Mouse (Mus musculus) neutrophil, adult 83 days (primary cell): ENCODE measurements around the gene Olfr1451. TPM values are rescaled to one million over a fixed set of nuclear protein-coding genes. Genes with fewer than 3 reads are reported as not detected.

Experiments used
- total RNA-seq, 2 experiments: library from RNA; stranded (reverse); gene quantifications; one replicate each; pipeline ENCODE4 v1.2.4; 2023

Olfr1451 gene
- total RNA-seq: not detected

GRCm38 (mm10) chr19:12994714-12995113 lies at the start of gene Olfr1451:
TSS of gene Olfr1451 (plus strand) at chr19:12995014.

GRCm38 (mm10) chr19:12949958-12950357 lies 44.9 kb upstream of the Olfr1451 start, which contains the start of gene Olfr1450:
TSS of gene Olfr1450 (plus strand) at chr19:12950258.

GRCm38 (mm10) chr19:13028227-13028626 lies 33.4 kb downstream of the Olfr1451 start, which contains the start of gene Olfr1453:
TSS of gene Olfr1453 (minus strand) at chr19:13028327.

Other genes starting within 250 kb of the Olfr1451 start
- 1 to 10 TPM; 1.3 to 1.9 TPM for gene Cntf, start 229.4 kb upstream of the Olfr1451 start, total RNA-seq
- 10 to 100 TPM; 44.8 to 46.9 TPM for gene Zfp91, start 198.9 kb upstream of the Olfr1451 start, total RNA-seq
- gene Lpxn, start 198.8 kb upstream of the Olfr1451 start, total RNA-seq: 1 to 10 TPM; 7.3 to 8.4 TPM
- not detected for gene Gm5244, start 148.3 kb upstream of the Olfr1451 start, total RNA-seq
- not detected for gene Olfr1444, start 137.7 kb upstream of the Olfr1451 start, total RNA-seq
- not detected for gene Olfr1445, start 111.2 kb upstream of the Olfr1451 start, total RNA-seq
- not detected for gene Olfr1446, start 101.5 kb upstream of the Olfr1451 start, total RNA-seq
- gene Olfr1447, start 91.3 kb upstream of the Olfr1451 start, total RNA-seq: not detected
- gene Olfr1448, start 70.6 kb upstream of the Olfr1451 start, total RNA-seq: not detected
- not detected for gene Olfr1449, start 64.2 kb upstream of the Olfr1451 start, total RNA-seq
- not detected for gene Olfr1450, start 44.8 kb upstream of the Olfr1451 start, total RNA-seq
- not detected for gene Olfr1453, start 33.3 kb downstream of the Olfr1451 start, total RNA-seq
- gene Olfr1454, start 65.6 kb downstream of the Olfr1451 start, total RNA-seq: not detected
- not detected for gene Olfr1457, start 102.9 kb downstream of the Olfr1451 start, total RNA-seq
- not detected for gene Olfr1458, start 111.8 kb downstream of the Olfr1451 start, total RNA-seq
- under 1 TPM; 0.11 to 0.13 TPM for gene Olfr1459, start 154.5 kb downstream of the Olfr1451 start, total RNA-seq
- gene Olfr1461, start 168.0 kb downstream of the Olfr1451 start, total RNA-seq: not detected
- gene Olfr1462, start 190.7 kb downstream of the Olfr1451 start, total RNA-seq: not detected
- not detected for gene Olfr1463, start 236.3 kb downstream of the Olfr1451 start, total RNA-seq